Mouse (Mus musculus) G1E (cell line): ENCODE measurements around the gene Cldn4. TPM values are rescaled to one million over a fixed set of nuclear protein-coding genes. Genes with fewer than 3 reads are reported as not detected.
A peak's percentile ranks its signal among the peaks of the same experiment; 100 is the strongest.
"Not testable (repeated sequence)": the region's sequence is repeated elsewhere in the genome, so short reads cannot be mapped to it uniquely, and the experiment has no call there.

Experiments
- ATAC-seq: 2 replicates; pipeline ENCODE4 v1.8.0; 2016; ENCODE audit warnings: mild to moderate bottlenecking; ENCODE audit not compliant: insufficient number of reproducible peaks, poor library complexity, low FRiP score, severe bottlenecking; ENCODE audit errors: extremely low read depth
- DNase-seq: peaks from one replicate; pipeline ENCODE4 v3.0.0; 2012; ENCODE audit warnings: low spot score
- H3K27me3 ChIP-seq: 2 replicates; pipeline ENCODE4 v1.6.1; 2012; ENCODE audit warnings: mild to moderate bottlenecking, low read length, inconsistent platforms; ENCODE audit not compliant: insufficient read depth
- H3K36me3 ChIP-seq: replicated peaks from 2 replicates; pipeline ENCODE3; 2012; ENCODE audit warnings: mild to moderate bottlenecking, inconsistent platforms
- H3K4me1 ChIP-seq: 2 replicates; pipeline ENCODE4 v1.6.1; 2012; ENCODE audit warnings: low read depth, low read length, inconsistent platforms, mixed read lengths; ENCODE audit not compliant: insufficient read depth
- H3K4me3 ChIP-seq: 2 replicates; pipeline ENCODE4 v1.5.1; 2012; ENCODE audit warnings: low read depth, mild to moderate bottlenecking, inconsistent platforms, low read length, moderate library complexity, mixed read lengths
- H3K9me3 ChIP-seq: replicated peaks from 2 replicates; pipeline ENCODE4 v1.6.1; 2012; ENCODE audit warnings: inconsistent platforms
- CTCF ChIP-seq: IDR thresholded peaks from 2 replicates; pipeline ENCODE4 v1.5.1; 2012; ENCODE audit warnings: low read depth, low read length, inconsistent platforms, mixed read lengths
- GATA1 ChIP-seq: IDR thresholded peaks from 2 replicates; pipeline ENCODE4 v1.6.1; 2012; ENCODE audit warnings: borderline replicate concordance, low read length, inconsistent platforms, mixed read lengths
- GATA2 ChIP-seq: IDR thresholded peaks from 2 replicates; pipeline ENCODE4 v1.6.1; 2012; ENCODE audit warnings: low read depth, low read length, inconsistent platforms, borderline replicate concordance
- POLR2AphosphoS5 ChIP-seq: IDR thresholded peaks from 2 replicates; pipeline ENCODE4 v1.6.1; 2012; ENCODE audit warnings: low read depth, low read length, inconsistent platforms; ENCODE audit not compliant: insufficient replicate concordance
- TAL1 ChIP-seq: conservative IDR thresholded peaks from 2 replicates; pipeline ENCODE4 v1.6.1; 2012; ENCODE audit warnings: low read depth, low read length, inconsistent platforms, mixed read lengths
- polyA plus RNA-seq: library from polyadenylated mRNA; stranded (reverse); fragments of >175 nt; gene quantifications from 2 replicates; pipeline ENCODE4 v1.2.3, GENCODE M21; 2012
- total RNA-seq, 2 experiments: library from RNA; stranded (forward) in 1 of 2; stranded (reverse) in 1 of 2; fragments of 200-1000 nt in 1 of 2; fragments of >200 nt in 1 of 2; fragmentation: Nextera tagmentation in 1 of 2; gene quantifications; 2 replicates each; pipeline ENCODE4 v1.2.3; 2014 to 2017

The Cldn4 gene
- total and polyA plus RNA-seq, 3 experiments, result 0.22 TPM; not detected in 2

GRCm38 (mm10) chr5:134965852-134966821 is 19.4 kb upstream of the Cldn4 start:
- Histone ChIP-seq H3K36me3 (no peaks in the 10 kb centered on the region), H3K4me1 (peaks cover 50% of the 10 kb centered on the region), H3K4me3 (peak overlapping the region; percentile 66; the same call in 1 of the 2 replicates), H3K27me3 (no peaks in the 10 kb centered on the region), H3K9me3 (no peaks in the 10 kb centered on the region)
- ATAC-seq (peak; percentile 79), DNase-seq (peak; percentile 79)
- TF ChIP-seq TAL1, result no peak
- TF ChIP-seq POLR2AphosphoS5, result no peak
- no peak for TF ChIP-seq GATA1
- TF ChIP-seq GATA2, result no peak
- no peak for TF ChIP-seq CTCF

GRCm38 (mm10) chr5:134965473-134965851 is 18.7 kb upstream of the Cldn4 start:
- Histone ChIP-seq H3K36me3 (no peaks in the 10 kb centered on the region), H3K9me3 (no peaks in the 10 kb centered on the region), H3K27me3 (no peaks in the 10 kb centered on the region), H3K4me3 (peak overlapping the region; percentile 66; the same call in 1 of the 2 replicates), H3K4me1 (peaks cover 47% of the 10 kb centered on the region)
- DNase-seq (peak; percentile 52), ATAC-seq (no peak)
- TF ChIP-seq POLR2AphosphoS5, result no peak
- TF ChIP-seq GATA1, result no peak
- peak; percentile 51 for TF ChIP-seq CTCF
- TF ChIP-seq TAL1, result no peak

GRCm38 (mm10) chr5:134964655-134965054 is 17.9 kb upstream of the Cldn4 start:
- not testable (repeated sequence) for DNase-seq, H3K27me3 ChIP-seq, ATAC-seq, H3K36me3 ChIP-seq, H3K4me3 ChIP-seq, H3K9me3 ChIP-seq
- H3K4me1 ChIP-seq, result peaks cover 49% of the 10 kb centered on the region

- no peak overlapping the region for H3K4me3 ChIP-seq
- no peaks in the 10 kb centered on the region for H3K27me3 ChIP-seq
- ATAC-seq (no peak), DNase-seq (no peak)
- no peaks in the 10 kb centered on the region for H3K36me3 ChIP-seq
- no peak for TF ChIP-seq POLR2AphosphoS5
- TF ChIP-seq GATA2, result no peak
- TF ChIP-seq CTCF, result no peak
- no peak for TF ChIP-seq GATA1
- no peak for TF ChIP-seq TAL1
- H3K9me3 ChIP-seq, result no peaks in the 10 kb centered on the region
- H3K4me1 ChIP-seq, result peaks cover 49% of the 10 kb centered on the region
Observed at GRCm38 (mm10) chr5:134963546-134963945, 16.8 kb upstream of the Cldn4 start.

- Histone ChIP-seq H3K36me3 (no peaks in the 10 kb centered on the region), H3K27me3 (peaks cover 6% of the 10 kb centered on the region; the same call in 1 of the 2 replicates), H3K4me1 (peaks cover 41% of the 10 kb centered on the region), H3K9me3 (no peaks in the 10 kb centered on the region), H3K4me3 (no peak overlapping the region)
- ATAC-seq, result no peak
- TF ChIP-seq CTCF, result no peak
- TF ChIP-seq POLR2AphosphoS5, result no peak
- TF ChIP-seq GATA1, result no peak
- DNase-seq, result no peak
Observed at GRCm38 (mm10) chr5:134961519-134961918, 14.8 kb upstream of the Cldn4 start.

GRCm38 (mm10) chr5:134960430-134960829 is 13.7 kb upstream of the Cldn4 start:
- peaks cover 30% of the 10 kb centered on the region for H3K4me1 ChIP-seq
- H3K4me3 ChIP-seq, result no peak overlapping the region
- H3K36me3 ChIP-seq, result no peaks in the 10 kb centered on the region
- ATAC-seq (no peak), DNase-seq (no peak)
- no peaks in the 10 kb centered on the region for H3K9me3 ChIP-seq
- TF ChIP-seq POLR2AphosphoS5, result no peak
- peaks cover 11% of the 10 kb centered on the region; the same call in 1 of the 2 replicates for H3K27me3 ChIP-seq
